Mouse (Mus musculus) liver, embryonic 14 days (tissue): Measurements from ENCODE around the gene Gm20877. TPM values are rescaled to one million over a fixed set of nuclear protein-coding genes. Genes with fewer than 3 reads are reported as not detected.

Experiments
- polyA plus RNA-seq: library from polyadenylated mRNA; depleted of rRNA; stranded (reverse); fragments of >200 nt; gene quantifications from 2 replicates; pipeline ENCODE4 v1.2.3, GENCODE M21; 2012; rRNA removed

The Gm20877 gene
- polyA plus RNA-seq: not detected in 2 replicates

GRCm38 (mm10) chrY:17093573-17093972 is at the start of gene Gm20877:
Gm20877 (plus strand) TSS chrY:17093873.

